Mouse (Mus musculus): Measurements from ENCODE around the gene Pdk2. TPM values are rescaled to one million over a fixed set of nuclear protein-coding genes. Genes with fewer than 3 reads are reported as not detected.

Pdk2 gene
- total RNA-seq (2021) = 10 to 100 TPM; 21.4 to 22.2 TPM

- DNase-seq = peak; percentile 96
- intact Hi-C loops (cut with DNase I) = loop anchor here (10.0 kb wide), 1 partner anchor 214 kb away; no protein-coding TSS in a partner anchor
Observed at GRCm38 (mm10) chr11:95041139-95041609, at the start of gene Pdk2. Gene Pdk2, minus strand, starts transcription at chr11:95041354.

GRCm38 (mm10) chr11:95088857-95089779 is 48.0 kb upstream of the Pdk2 start:
- DNase-seq = no peak
- intact Hi-C loops (cut with DNase I) = no loop called here

GRCm38 (mm10) chr11:95088286-95088685 is 47.1 kb upstream of the Pdk2 start:
- DNase-seq = no peak
- intact Hi-C loops (cut with DNase I) = no loop called here

GRCm38 (mm10) chr11:95087301-95088228 is 46.4 kb upstream of the Pdk2 start:
- DNase-seq = no peak
- intact Hi-C loops (cut with DNase I) = no loop called here

- intact Hi-C loops (cut with DNase I) = no loop called here
- DNase-seq = no peak
Observed at GRCm38 (mm10) chr11:95086229-95086628, 45.1 kb upstream of the Pdk2 start.

- intact Hi-C loops (cut with DNase I) = no loop called here
- DNase-seq = no peak
Observed at GRCm38 (mm10) chr11:95085710-95086109, 44.6 kb upstream of the Pdk2 start.

- no peak for DNase-seq
- intact Hi-C loops (cut with DNase I) = no loop called here
Observed at GRCm38 (mm10) chr11:95084811-95085382, 43.7 kb upstream of the Pdk2 start.

- intact Hi-C loops (cut with DNase I) = no loop called here
- DNase-seq = no peak
Observed at GRCm38 (mm10) chr11:95084175-95084574, 43.0 kb upstream of the Pdk2 start.

GRCm38 (mm10) chr11:95082896-95083295 is 41.7 kb upstream of the Pdk2 start:
- intact Hi-C loops (cut with DNase I) = no loop called here
- no peak for DNase-seq

GRCm38 (mm10) chr11:95080783-95081182 is 39.6 kb upstream of the Pdk2 start:
- DNase-seq = no peak
- intact Hi-C loops (cut with DNase I) = no loop called here

GRCm38 (mm10) chr11:95079256-95079875 is 38.2 kb upstream of the Pdk2 start:
- DNase-seq = no peak
- intact Hi-C loops (cut with DNase I) = no loop called here

- intact Hi-C loops (cut with DNase I) = no loop called here
- DNase-seq = no peak
Observed at GRCm38 (mm10) chr11:95077956-95078355, 36.8 kb upstream of the Pdk2 start.

- DNase-seq = peak; percentile 48
- intact Hi-C loops (cut with DNase I) = no loop called here
Observed at GRCm38 (mm10) chr11:95076536-95077111, 35.5 kb upstream of the Pdk2 start, which contains the start of gene Itga3. Gene Itga3, minus strand, starts transcription at chr11:95076801.

- intact Hi-C loops (cut with DNase I) = no loop called here
- DNase-seq = peak; percentile 56
Observed at GRCm38 (mm10) chr11:95076041-95076535, 34.9 kb upstream of the Pdk2 start.

GRCm38 (mm10) chr11:95075197-95076040 is 34.3 kb upstream of the Pdk2 start:
- DNase-seq = no peak
- intact Hi-C loops (cut with DNase I) = no loop called here

GRCm38 (mm10) chr11:95074694-95075093 is 33.5 kb upstream of the Pdk2 start:
- intact Hi-C loops (cut with DNase I) = no loop called here
- DNase-seq = no peak

- intact Hi-C loops (cut with DNase I) = no loop called here
- DNase-seq = no peak
Observed at GRCm38 (mm10) chr11:95073835-95074234, 32.7 kb upstream of the Pdk2 start.

- no peak for DNase-seq
- intact Hi-C loops (cut with DNase I) = no loop called here
Observed at GRCm38 (mm10) chr11:95072804-95073203, 31.6 kb upstream of the Pdk2 start.

GRCm38 (mm10) chr11:95072136-95072535 is 31.0 kb upstream of the Pdk2 start:
- intact Hi-C loops (cut with DNase I) = no loop called here
- no peak for DNase-seq
